Mouse (Mus musculus) heart, adult 2 months (tissue): ENCODE data around the gene Ankfn1. TPM values are rescaled to one million over a fixed set of nuclear protein-coding genes. Genes with fewer than 3 reads are reported as not detected.

ENCODE experiments used
- DNase-seq, 2 experiments: peaks; one replicate each; pipeline ENCODE4 v3.0.0; 2021
- H3K27ac ChIP-seq: fragments of 200-600 bp; 2 replicates; pipeline ENCODE4 v1.8.1; 2022
- H3K27me3 ChIP-seq: fragments of 200-500 bp; 2 replicates; pipeline ENCODE4 v1.6.1; 2012; ENCODE audit warnings: mild to moderate bottlenecking, low read length, inconsistent platforms, mixed read lengths; ENCODE audit not compliant: control insufficient read depth, insufficient read depth
- H3K36me3 ChIP-seq: fragments of 200-500 bp; 2 replicates; pipeline ENCODE4 v1.6.1; 2012; ENCODE audit warnings: low read length, inconsistent platforms; ENCODE audit not compliant: control insufficient read depth, insufficient read depth
- H3K4me1 ChIP-seq: fragments of 200-500 bp; 2 replicates; pipeline ENCODE4 v1.6.1; 2011; ENCODE audit warnings: low read length; ENCODE audit not compliant: control insufficient read depth, insufficient read depth
- H3K4me3 ChIP-seq: fragments of 200-600 bp; 2 replicates; pipeline ENCODE4 v1.8.1; 2022
- H3K79me2 ChIP-seq: fragments of 200-500 bp; replicated peaks from 2 replicates; pipeline ENCODE4 v1.6.1; 2012; ENCODE audit warnings: mild to moderate bottlenecking, inconsistent platforms, low read length, moderate library complexity, mixed read lengths; ENCODE audit not compliant: control insufficient read depth, insufficient read depth
- H3K9ac ChIP-seq: fragments of 200-500 bp; 2 replicates; pipeline ENCODE4 v1.6.1; 2012; ENCODE audit warnings: low read depth, mild to moderate bottlenecking, control low read depth, inconsistent platforms, low read length, mixed read lengths
- CTCF ChIP-seq: fragments of 200-600 bp; IDR thresholded peaks from 2 replicates; pipeline ENCODE4 v1.8.1; 2022; ENCODE audit warnings: antibody characterized with exemption, mild to moderate bottlenecking, moderate library complexity
- EP300 ChIP-seq: fragments of 200-500 bp; IDR thresholded peaks from 2 replicates; pipeline ENCODE4 v1.6.1; 2011; ENCODE audit warnings: low read depth, low read length, control low read depth; ENCODE audit not compliant: insufficient read depth
- POLR2A ChIP-seq: fragments of 200-500 bp; IDR thresholded peaks from 2 replicates; pipeline ENCODE4 v1.6.1; 2011; ENCODE audit warnings: mild to moderate bottlenecking, low read depth, low read length, control low read depth; ENCODE audit not compliant: insufficient read depth
- WGBS: fragments of 180-500 bp; shearing (Covaris S2); methylation state at CpG from one replicate; pipeline ENCODE4 v1.1.7; 2018; 5-methylcytosine and 5-hydroxymethylcytosine counted together
- intact Hi-C: fragments of 180-260 bp; cut with DNase I; formaldehyde crosslinking; loops from one replicate; pipeline ENCODE4 v1.15.1; 2025
- polyA plus RNA-seq: library from polyadenylated mRNA; depleted of rRNA; stranded (reverse); fragments of >200 nt; gene quantifications from 2 replicates; pipeline ENCODE4 v1.2.3, GENCODE M21; 2012
- total RNA-seq, 2 experiments: library from RNA; stranded (reverse); gene quantifications; 2 replicates each; pipeline ENCODE4 v1.2.3; 2021

Ankfn1 gene
- total and polyA plus RNA-seq, 3 experiments, result 0.14 TPM; not detected in 2

- no peak for TF ChIP-seq CTCF
- no peak for TF ChIP-seq POLR2A
- TF ChIP-seq EP300, result no peak
- H3K9ac ChIP-seq, result no peak overlapping the region
- no peak overlapping the region for H3K27ac ChIP-seq
- DNase-seq, result no peak
- H3K27me3 ChIP-seq, result no peaks in the 10 kb centered on the region
- WGBS, result 67% methylated on average over 6 of the region's 6 CpGs
- H3K4me3 ChIP-seq, result no peak overlapping the region
- no peaks in the 10 kb centered on the region for H3K36me3 ChIP-seq
- H3K4me1 ChIP-seq, result no peaks in the 10 kb centered on the region
- intact Hi-C loops, result no loop called here
- no peaks in the 10 kb centered on the region for H3K79me2 ChIP-seq
Measured at GRCm38 (mm10) chr11:89416769-89417168, 360.7 kb downstream of the Ankfn1 start.

- no peak overlapping the region for H3K4me3 ChIP-seq
- intact Hi-C loops, result loop anchor here (10.0 kb wide), 1 partner anchor 244 kb away; no protein-coding TSS in a partner anchor
- no peaks in the 10 kb centered on the region for H3K79me2 ChIP-seq
- TF ChIP-seq EP300 (no peak), POLR2A (no peak), CTCF (no peak)
- H3K9ac ChIP-seq, result no peak overlapping the region
- H3K27ac ChIP-seq, result no peak overlapping the region
- no peak for DNase-seq
- no peaks in the 10 kb centered on the region for H3K36me3 ChIP-seq
- WGBS, result 83% methylated on average over 6 of the region's 6 CpGs
- H3K4me1 ChIP-seq, result no peaks in the 10 kb centered on the region
- no peaks in the 10 kb centered on the region for H3K27me3 ChIP-seq
Measured at GRCm38 (mm10) chr11:89408774-89409173, 368.7 kb downstream of the Ankfn1 start.

GRCm38 (mm10) chr11:89404489-89404888 is 373.0 kb downstream of the Ankfn1 start:
- Histone ChIP-seq H3K79me2 (no peaks in the 10 kb centered on the region), H3K36me3 (no peaks in the 10 kb centered on the region), H3K27me3 (no peaks in the 10 kb centered on the region), H3K4me3 (no peak overlapping the region), H3K27ac (no peak overlapping the region), H3K9ac (no peak overlapping the region), H3K4me1 (no peaks in the 10 kb centered on the region)
- TF ChIP-seq CTCF (peak; percentile 42), POLR2A (no peak)
- intact Hi-C loops, result loop anchor here (10.0 kb wide), 1 partner anchor 240 kb away; no protein-coding TSS in a partner anchor
- DNase-seq, result no peak
- 86% methylated on average over 1 of the region's 1 CpGs for WGBS

- no peak overlapping the region for H3K4me3 ChIP-seq
- no peaks in the 10 kb centered on the region for H3K36me3 ChIP-seq
- H3K4me1 ChIP-seq, result no peaks in the 10 kb centered on the region
- no peaks in the 10 kb centered on the region for H3K27me3 ChIP-seq
- intact Hi-C loops, result loop anchor here (10.0 kb wide), 1 partner anchor 239 kb away; no protein-coding TSS in a partner anchor
- H3K27ac ChIP-seq, result no peak overlapping the region
- H3K9ac ChIP-seq, result no peak overlapping the region
- TF ChIP-seq EP300, result no peak
- no peak for TF ChIP-seq CTCF
- TF ChIP-seq POLR2A, result no peak
- WGBS, result 94% methylated on average over 14 of the region's 14 CpGs
- no peaks in the 10 kb centered on the region for H3K79me2 ChIP-seq
- no peak for DNase-seq
Measured at GRCm38 (mm10) chr11:89403436-89403835, 374.0 kb downstream of the Ankfn1 start.

- no peak overlapping the region for H3K27ac ChIP-seq
- H3K27me3 ChIP-seq, result no peaks in the 10 kb centered on the region
- H3K4me1 ChIP-seq, result no peaks in the 10 kb centered on the region
- 38% methylated on average over 2 of the region's 2 CpGs for WGBS
- no peak for DNase-seq
- no peak overlapping the region for H3K4me3 ChIP-seq
- H3K36me3 ChIP-seq, result no peaks in the 10 kb centered on the region
- intact Hi-C loops, result no loop called here
- no peak overlapping the region for H3K9ac ChIP-seq
- no peak for TF ChIP-seq POLR2A
- TF ChIP-seq CTCF, result no peak
- no peak for TF ChIP-seq EP300
- no peaks in the 10 kb centered on the region for H3K79me2 ChIP-seq
Measured at GRCm38 (mm10) chr11:89388851-89389250, 388.6 kb downstream of the Ankfn1 start.

- 85% methylated on average over 2 of the region's 2 CpGs for WGBS
- H3K36me3 ChIP-seq, result no peaks in the 10 kb centered on the region
- H3K9ac ChIP-seq, result no peak overlapping the region
- H3K4me3 ChIP-seq, result no peak overlapping the region
- intact Hi-C loops, result no loop called here
- no peaks in the 10 kb centered on the region for H3K4me1 ChIP-seq
- H3K27me3 ChIP-seq, result no peaks in the 10 kb centered on the region
- DNase-seq, result no peak
- H3K27ac ChIP-seq, result no peak overlapping the region
- no peak for TF ChIP-seq EP300
- TF ChIP-seq CTCF, result no peak
- TF ChIP-seq POLR2A, result no peak
- no peaks in the 10 kb centered on the region for H3K79me2 ChIP-seq
Measured at GRCm38 (mm10) chr11:89382634-89383009, 394.8 kb downstream of the Ankfn1 start.
